Mouse (Mus musculus) small intestine, adult 2 months (tissue): ENCODE data around the gene Wdr61.

Experiments
- CTCF ChIP-seq: fragments of 200-500 bp; IDR thresholded peaks from 2 replicates; pipeline ENCODE4 v1.5.1; 2012; ENCODE audit warnings: low read depth, mild to moderate bottlenecking, control low read depth, inconsistent platforms, low read length, moderate library complexity, mixed read lengths; ENCODE audit not compliant: insufficient replicate concordance, insufficient read length; ENCODE audit errors: extremely low read depth
- POLR2A ChIP-seq: fragments of 200-500 bp; IDR thresholded peaks from 2 replicates; pipeline ENCODE4 v1.6.1; 2012; ENCODE audit warnings: low read depth, mild to moderate bottlenecking, control low read depth, inconsistent platforms, low read length, moderate library complexity

- no peak for TF ChIP-seq CTCF
- no peak for TF ChIP-seq POLR2A
These were observed 427 bp upstream of the Wdr61 start for GRCm38 (mm10) chr9:54734639-54735252.
